Mouse (Mus musculus) liver, postnatal 0 days (tissue): Measurements from ENCODE around the gene Prkca. TPM values are rescaled to one million over a fixed set of nuclear protein-coding genes. Genes with fewer than 3 reads are reported as not detected.

Experiments
- ATAC-seq: fragments of 200-750 bp; cut with Nextera tagmentation; 2 replicates; pipeline ENCODE4 v1.8.0; 2017; ENCODE audit warnings: mild to moderate bottlenecking, moderate library complexity
- DNase-seq: peaks from one replicate; pipeline ENCODE4 v3.0.0-alpha.2; 2016
- H3K27ac ChIP-seq: fragments of 300-500 bp; sonication (generic); 2 replicates; pipeline ENCODE4 v1.5.1; 2014; ENCODE audit warnings: antibody characterized with exemption, moderate library complexity, mild to moderate bottlenecking, low read depth
- H3K27me3 ChIP-seq: fragments of 300-500 bp; sonication (generic); 2 replicates; pipeline ENCODE4 v1.6.1; 2014; ENCODE audit warnings: low read length, control low read depth, mixed read lengths; ENCODE audit not compliant: insufficient read depth
- H3K36me3 ChIP-seq: fragments of 300-500 bp; sonication (generic); replicated peaks from 2 replicates; pipeline ENCODE4 v1.6.1; 2014; ENCODE audit warnings: mild to moderate bottlenecking, control low read depth, low read length, moderate library complexity, mixed read lengths; ENCODE audit not compliant: insufficient read depth
- H3K4me1 ChIP-seq: fragments of 300-500 bp; sonication (generic); 2 replicates; pipeline ENCODE4 v1.6.1; 2014; ENCODE audit warnings: antibody characterized with exemption, mild to moderate bottlenecking, control low read depth; ENCODE audit not compliant: insufficient read depth
- H3K4me2 ChIP-seq: fragments of 300-500 bp; sonication (generic); 2 replicates; pipeline ENCODE4 v1.6.1; 2014; ENCODE audit warnings: low read depth, mild to moderate bottlenecking, low read length, moderate library complexity, mixed read lengths
- H3K4me3 ChIP-seq: fragments of 300-500 bp; sonication (generic); 2 replicates; pipeline ENCODE4 v1.5.1; 2014; ENCODE audit warnings: low read depth, low read length
- H3K9ac ChIP-seq: fragments of 300-500 bp; sonication (generic); replicated peaks from 2 replicates; pipeline ENCODE4 v1.6.1; 2014; ENCODE audit warnings: mild to moderate bottlenecking, moderate library complexity
- H3K9me3 ChIP-seq: fragments of 300-500 bp; sonication (generic); 2 replicates; pipeline ENCODE4 v1.6.1; 2016; ENCODE audit warnings: mild to moderate bottlenecking, control low read depth, low read length, mixed read lengths
- CTCF ChIP-seq: sonication (generic); IDR thresholded peaks from 2 replicates; pipeline ENCODE4 v1.5.1; 2016; ENCODE audit warnings: antibody characterized with exemption, low read depth
- EP300 ChIP-seq: IDR thresholded peaks from 2 replicates; pipeline ENCODE4 v1.6.1; 2016; ENCODE audit warnings: antibody characterized with exemption, low read depth, mild to moderate bottlenecking
- WGBS: fragments of 180-500 bp; shearing (Covaris S2); extraction: QIAGEN DNeasy Blood & Tissue Kit; methylation state at CpG from one replicate; pipeline ENCODE4 v1.1.7; 2014; ENCODE audit not compliant: insufficient replicate concordance; 5-methylcytosine and 5-hydroxymethylcytosine counted together
- polyA plus RNA-seq: library from polyadenylated mRNA; unstranded; fragments of >200 nt; fragmentation: Nextera tagmentation; extraction: Ambion mirVana; gene quantifications from 2 replicates; pipeline ENCODE4 v1.2.1, GENCODE M21; 2015

Gene Prkca
- polyA plus RNA-seq, 1 experiment from 2014 or later, result 3.0 TPM

DNA sequence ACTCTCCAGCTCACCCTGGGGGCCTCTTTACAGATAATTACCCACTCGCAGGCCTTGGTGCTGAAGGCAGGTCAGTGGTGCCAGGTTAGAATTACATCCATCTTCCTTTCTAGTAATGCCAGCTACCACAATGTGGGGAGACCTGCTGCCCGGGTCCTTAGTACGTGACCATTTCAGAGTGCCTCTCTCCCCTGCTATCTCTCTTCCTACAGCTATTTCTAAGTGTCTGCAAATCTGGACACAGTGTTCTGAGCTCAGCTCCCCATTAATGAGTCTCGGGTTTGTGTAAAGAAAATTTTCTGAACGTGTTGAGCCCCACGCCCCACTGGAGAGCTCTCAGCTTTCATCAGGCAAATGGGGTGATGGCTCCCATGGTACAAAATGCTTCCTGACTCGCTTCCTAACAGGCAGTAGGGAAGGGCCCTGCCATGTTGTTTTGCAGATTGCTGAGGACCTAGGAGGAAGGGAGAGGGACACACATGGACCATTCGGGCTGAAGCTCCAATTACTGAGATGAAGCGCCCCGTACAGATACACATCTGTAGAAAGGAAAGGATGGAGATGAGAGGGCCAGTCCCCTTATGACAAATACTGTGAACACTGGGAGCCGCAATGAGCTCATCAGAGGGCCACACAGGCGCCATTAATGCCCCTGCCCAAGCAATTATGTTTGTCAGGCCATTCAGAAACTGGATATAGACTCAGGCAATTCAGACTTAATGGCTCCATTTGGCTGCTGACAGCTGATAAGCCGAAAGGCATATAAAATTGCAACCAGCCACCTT, 386.0 kb downstream of the Prkca start:
- H3K4me1 ChIP-seq, result no peaks in the 10 kb centered on the region
- H3K4me2 ChIP-seq, result no peak overlapping the region
- no peak overlapping the region for H3K9ac ChIP-seq
- no peak for TF ChIP-seq CTCF
- TF ChIP-seq EP300, result no peak
- WGBS, result 85% methylated on average over 13 of the region's 13 CpGs
- H3K27ac ChIP-seq, result no peak overlapping the region
- H3K4me3 ChIP-seq, result no peak overlapping the region
- ATAC-seq, result no peak
- peaks cover 16% of the 10 kb centered on the region; the same call in 1 of the 2 replicates for H3K36me3 ChIP-seq
- no peaks in the 10 kb centered on the region for H3K27me3 ChIP-seq
- no peak for DNase-seq
- 0 out of 2 replicates have a peak, but pooled peaks cover 4% of the 10 kb centered on the region for H3K9me3 ChIP-seq

GRCm38 (mm10) chr11:107955191-107956062, 388.3 kb downstream of the Prkca start:
- no peak overlapping the region for H3K4me2 ChIP-seq
- ATAC-seq (no peak), DNase-seq (no peak)
- H3K4me3 ChIP-seq, result no peak overlapping the region
- TF ChIP-seq CTCF, result no peak
- no peak for TF ChIP-seq EP300
- H3K27ac ChIP-seq, result no peak overlapping the region
- H3K4me1 ChIP-seq, result no peaks in the 10 kb centered on the region
- peaks cover 13% of the 10 kb centered on the region; the same call in 1 of the 2 replicates for H3K36me3 ChIP-seq
- H3K27me3 ChIP-seq, result no peaks in the 10 kb centered on the region
- 78% methylated on average over 10 of the region's 10 CpGs for WGBS
- H3K9ac ChIP-seq, result no peak overlapping the region
- 0 out of 2 replicates have a peak, but pooled peaks cover 4% of the 10 kb centered on the region for H3K9me3 ChIP-seq

DNA sequence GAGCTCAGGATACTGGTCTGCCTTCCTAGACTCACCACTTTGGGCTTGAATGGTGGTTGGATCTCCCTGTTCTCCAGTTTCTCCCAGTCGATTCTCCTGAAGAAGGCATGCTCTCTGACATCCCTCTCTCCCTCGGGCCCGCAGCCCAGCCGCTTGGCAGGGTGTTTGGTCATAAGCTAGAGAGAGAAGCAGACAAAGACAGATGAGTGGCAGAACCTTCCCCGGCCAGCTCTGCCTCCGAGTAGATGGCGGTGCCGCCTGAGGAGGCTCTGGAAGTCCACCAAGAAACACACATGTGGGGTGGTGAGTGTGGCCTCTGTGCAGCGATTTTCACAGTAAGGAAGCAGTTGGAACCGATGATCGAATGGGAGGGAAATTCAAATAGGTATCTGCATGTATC, 392.3 kb downstream of the Prkca start:
- TF ChIP-seq EP300 (no peak), CTCF (no peak)
- Histone ChIP-seq H3K9ac (no peak overlapping the region), H3K27me3 (no peaks in the 10 kb centered on the region), H3K4me2 (no peak overlapping the region), H3K9me3 (no peaks in the 10 kb centered on the region), H3K4me1 (no peaks in the 10 kb centered on the region), H3K36me3 (peaks cover 4% of the 10 kb centered on the region), H3K4me3 (no peak overlapping the region), H3K27ac (no peak overlapping the region)
- DNase-seq, result no peak
- ATAC-seq, result no peak
- WGBS, result 86% methylated on average over 11 of the region's 11 CpGs

GRCm38 (mm10) chr11:107950658-107951057, 393.1 kb downstream of the Prkca start:
- H3K4me2 ChIP-seq, result no peak overlapping the region
- WGBS, result 89% methylated on average over 4 of the region's 4 CpGs
- no peaks in the 10 kb centered on the region for H3K27me3 ChIP-seq
- no peaks in the 10 kb centered on the region for H3K9me3 ChIP-seq
- H3K4me3 ChIP-seq, result no peak overlapping the region
- peaks cover 4% of the 10 kb centered on the region for H3K36me3 ChIP-seq
- DNase-seq (no peak), ATAC-seq (no peak)
- no peak overlapping the region for H3K27ac ChIP-seq
- no peak overlapping the region for H3K9ac ChIP-seq
- TF ChIP-seq CTCF, result no peak
- TF ChIP-seq EP300, result no peak
- H3K4me1 ChIP-seq, result no peaks in the 10 kb centered on the region

- H3K4me2 ChIP-seq, result no peak overlapping the region
- WGBS, result 77% methylated on average over 9 of the region's 9 CpGs
- ATAC-seq (no peak), DNase-seq (no peak)
- no peaks in the 10 kb centered on the region for H3K27me3 ChIP-seq
- no peaks in the 10 kb centered on the region for H3K4me1 ChIP-seq
- H3K9me3 ChIP-seq, result no peaks in the 10 kb centered on the region
- TF ChIP-seq EP300 (no peak), CTCF (no peak)
- H3K4me3 ChIP-seq, result no peak overlapping the region
- H3K27ac ChIP-seq, result no peak overlapping the region
- H3K9ac ChIP-seq, result no peak overlapping the region
- H3K36me3 ChIP-seq, result peaks cover 7% of the 10 kb centered on the region
Observed at GRCm38 (mm10) chr11:107950211-107950610, 393.5 kb downstream of the Prkca start.

GRCm38 (mm10) chr11:107947951-107948350, 395.8 kb downstream of the Prkca start:
- WGBS, result 71% methylated on average over 1 of the region's 1 CpGs
- H3K36me3 ChIP-seq, result peaks cover 14% of the 10 kb centered on the region
- no peak overlapping the region for H3K4me2 ChIP-seq
- no peaks in the 10 kb centered on the region for H3K9me3 ChIP-seq
- TF ChIP-seq EP300, result no peak
- TF ChIP-seq CTCF, result no peak
- DNase-seq, result no peak
- H3K27ac ChIP-seq, result no peak overlapping the region
- H3K27me3 ChIP-seq, result no peaks in the 10 kb centered on the region
- no peaks in the 10 kb centered on the region for H3K4me1 ChIP-seq
- H3K9ac ChIP-seq, result no peak overlapping the region
- no peak for ATAC-seq
- no peak overlapping the region for H3K4me3 ChIP-seq
